Mouse (Mus musculus): ENCODE data around the gene Cadm2. TPM values are rescaled to one million over a fixed set of nuclear protein-coding genes. Genes with fewer than 3 reads are reported as not detected.

Gene Cadm2
- polyA plus RNA-seq, 1 experiment, result 1.6 TPM

GRCm38 (mm10) chr16:67367745-67368144, 253.0 kb downstream of the Cadm2 start:
- no peak for DNase-seq
- 66% methylated on average over 2 of the region's 2 CpGs for WGBS
- no peaks in the 10 kb centered on the region for H3K4me1 ChIP-seq (ENCODE audit: control insufficient read depth, insufficient read depth, low read length)
- no peak for TF ChIP-seq CTCF (IDR thresholded peaks at IDR 0.05; ENCODE audit: insufficient read depth, low read length)
- TF ChIP-seq POLR2A (IDR thresholded peaks at IDR 0.05; ENCODE audit: borderline replicate concordance, extremely low read depth, low read depth, low read length), result no peak
- no peak overlapping the region for H3K4me3 ChIP-seq (replicated peaks; ENCODE audit: extremely low read depth, low read depth, low read length)

- TF ChIP-seq CTCF (IDR thresholded peaks at IDR 0.05; ENCODE audit: insufficient read depth, low read length) (no peak), POLR2A (IDR thresholded peaks at IDR 0.05; ENCODE audit: borderline replicate concordance, extremely low read depth, low read depth, low read length) (no peak)
Measured at GRCm38 (mm10) chr16:67348011-67348410, 272.7 kb downstream of the Cadm2 start.

GRCm38 (mm10) chr16:67347561-67347960, 273.1 kb downstream of the Cadm2 start:
- TF ChIP-seq CTCF (IDR thresholded peaks at IDR 0.05; ENCODE audit: insufficient read depth, low read length), result no peak
- TF ChIP-seq POLR2A (IDR thresholded peaks at IDR 0.05; ENCODE audit: borderline replicate concordance, extremely low read depth, low read depth, low read length), result no peak
- DNase-seq, result no peak
- H3K4me3 ChIP-seq (replicated peaks; ENCODE audit: extremely low read depth, low read depth, low read length), result no peak overlapping the region
- H3K4me1 ChIP-seq (ENCODE audit: control insufficient read depth, insufficient read depth, low read length), result no peaks in the 10 kb centered on the region

More at GRCm38 (mm10) chr16:67348011-67348410, 272.7 kb downstream of the Cadm2 start:
- 66% methylated on average over 5 of the region's 5 CpGs for WGBS
- no peak for DNase-seq
- Histone ChIP-seq H3K4me3 (replicated peaks; ENCODE audit: extremely low read depth, low read depth, low read length) (no peak overlapping the region), H3K4me1 (ENCODE audit: control insufficient read depth, insufficient read depth, low read length) (no peaks in the 10 kb centered on the region)

GRCm38 (mm10) chr16:67346621-67347290, 274.0 kb downstream of the Cadm2 start:
- no peaks in the 10 kb centered on the region for H3K4me1 ChIP-seq (ENCODE audit: control insufficient read depth, insufficient read depth, low read length)
- no peak overlapping the region for H3K4me3 ChIP-seq (replicated peaks; ENCODE audit: extremely low read depth, low read depth, low read length)
- WGBS, result 46% methylated on average over 10 of the region's 10 CpGs
- no peak for DNase-seq
- no peak for TF ChIP-seq POLR2A (IDR thresholded peaks at IDR 0.05; ENCODE audit: borderline replicate concordance, extremely low read depth, low read depth, low read length)
- TF ChIP-seq CTCF (IDR thresholded peaks at IDR 0.05; ENCODE audit: insufficient read depth, low read length), result no peak

- 32% methylated on average over 5 of the region's 5 CpGs for WGBS
Measured at GRCm38 (mm10) chr16:67344194-67344593, 276.5 kb downstream of the Cadm2 start.

GRCm38 (mm10) chr16:67311033-67311432, 309.7 kb downstream of the Cadm2 start:
- Histone ChIP-seq H3K4me3 (replicated peaks; ENCODE audit: extremely low read depth, low read depth, low read length) (no peak overlapping the region), H3K4me1 (ENCODE audit: control insufficient read depth, insufficient read depth, low read length) (no peaks in the 10 kb centered on the region)
- DNase-seq, result no peak
- TF ChIP-seq POLR2A (IDR thresholded peaks at IDR 0.05; ENCODE audit: borderline replicate concordance, extremely low read depth, low read depth, low read length), result no peak
- TF ChIP-seq CTCF (IDR thresholded peaks at IDR 0.05; ENCODE audit: insufficient read depth, low read length), result no peak
- 84% methylated on average over 2 of the region's 2 CpGs for WGBS

More at GRCm38 (mm10) chr16:67344194-67344593, 276.5 kb downstream of the Cadm2 start:
- H3K4me1 ChIP-seq (ENCODE audit: control insufficient read depth, insufficient read depth, low read length), result no peaks in the 10 kb centered on the region
- TF ChIP-seq CTCF (IDR thresholded peaks at IDR 0.05; ENCODE audit: insufficient read depth, low read length), result no peak
- no peak for TF ChIP-seq POLR2A (IDR thresholded peaks at IDR 0.05; ENCODE audit: borderline replicate concordance, extremely low read depth, low read depth, low read length)
- DNase-seq, result no peak
- H3K4me3 ChIP-seq (replicated peaks; ENCODE audit: extremely low read depth, low read depth, low read length), result no peak overlapping the region

GRCm38 (mm10) chr16:67284664-67285063, 336.0 kb downstream of the Cadm2 start:
- Histone ChIP-seq H3K4me3 (replicated peaks; ENCODE audit: extremely low read depth, low read depth, low read length) (no peak overlapping the region), H3K4me1 (ENCODE audit: control insufficient read depth, insufficient read depth, low read length) (no peaks in the 10 kb centered on the region)
- no peak for DNase-seq
- no peak for TF ChIP-seq CTCF (IDR thresholded peaks at IDR 0.05; ENCODE audit: insufficient read depth, low read length)
- no peak for TF ChIP-seq POLR2A (IDR thresholded peaks at IDR 0.05; ENCODE audit: borderline replicate concordance, extremely low read depth, low read depth, low read length)
- 81% methylated on average over 3 of the region's 3 CpGs for WGBS

- Histone ChIP-seq H3K4me3 (replicated peaks; ENCODE audit: extremely low read depth, low read depth, low read length) (no peak overlapping the region), H3K4me1 (ENCODE audit: control insufficient read depth, insufficient read depth, low read length) (no peaks in the 10 kb centered on the region)
- WGBS, result 72% methylated on average over 5 of the region's 5 CpGs
- no peak for DNase-seq
- no peak for TF ChIP-seq CTCF (IDR thresholded peaks at IDR 0.05; ENCODE audit: insufficient read depth, low read length)
- TF ChIP-seq POLR2A (IDR thresholded peaks at IDR 0.05; ENCODE audit: borderline replicate concordance, extremely low read depth, low read depth, low read length), result no peak
Measured at GRCm38 (mm10) chr16:67243598-67243997, 377.1 kb downstream of the Cadm2 start.

- WGBS, result 14% methylated on average over 1 of the region's 1 CpGs
- DNase-seq, result no peak
- TF ChIP-seq CTCF (IDR thresholded peaks at IDR 0.05; ENCODE audit: insufficient read depth, low read length) (no peak), POLR2A (IDR thresholded peaks at IDR 0.05; ENCODE audit: borderline replicate concordance, extremely low read depth, low read depth, low read length) (no peak)
- Histone ChIP-seq H3K4me1 (ENCODE audit: control insufficient read depth, insufficient read depth, low read length) (no peaks in the 10 kb centered on the region), H3K4me3 (replicated peaks; ENCODE audit: extremely low read depth, low read depth, low read length) (no peak overlapping the region)
Measured at GRCm38 (mm10) chr16:67234862-67235261, 385.8 kb downstream of the Cadm2 start.

- Histone ChIP-seq H3K4me3 (replicated peaks; ENCODE audit: extremely low read depth, low read depth, low read length) (no peak overlapping the region), H3K4me1 (ENCODE audit: control insufficient read depth, insufficient read depth, low read length) (no peaks in the 10 kb centered on the region)
- no peak for DNase-seq
- 77% methylated on average over 1 of the region's 1 CpGs for WGBS
- no peak for TF ChIP-seq POLR2A (IDR thresholded peaks at IDR 0.05; ENCODE audit: borderline replicate concordance, extremely low read depth, low read depth, low read length)
- no peak for TF ChIP-seq CTCF (IDR thresholded peaks at IDR 0.05; ENCODE audit: insufficient read depth, low read length)
Measured at GRCm38 (mm10) chr16:67226696-67227095, 394.0 kb downstream of the Cadm2 start.

All from lung, adult 2 months (tissue).